Mouse (Mus musculus) cerebellum, adult 11-12 months (tissue): ENCODE measurements around the gene Rgr.
"Not testable (repeated sequence)": the region's sequence is repeated elsewhere in the genome, so short reads cannot be mapped to it uniquely, and the experiment has no call there.

Experiments
- DNase-seq: peaks from one replicate; pipeline ENCODE4 v3.0.0; 2022

The Rgr gene

DNA sequence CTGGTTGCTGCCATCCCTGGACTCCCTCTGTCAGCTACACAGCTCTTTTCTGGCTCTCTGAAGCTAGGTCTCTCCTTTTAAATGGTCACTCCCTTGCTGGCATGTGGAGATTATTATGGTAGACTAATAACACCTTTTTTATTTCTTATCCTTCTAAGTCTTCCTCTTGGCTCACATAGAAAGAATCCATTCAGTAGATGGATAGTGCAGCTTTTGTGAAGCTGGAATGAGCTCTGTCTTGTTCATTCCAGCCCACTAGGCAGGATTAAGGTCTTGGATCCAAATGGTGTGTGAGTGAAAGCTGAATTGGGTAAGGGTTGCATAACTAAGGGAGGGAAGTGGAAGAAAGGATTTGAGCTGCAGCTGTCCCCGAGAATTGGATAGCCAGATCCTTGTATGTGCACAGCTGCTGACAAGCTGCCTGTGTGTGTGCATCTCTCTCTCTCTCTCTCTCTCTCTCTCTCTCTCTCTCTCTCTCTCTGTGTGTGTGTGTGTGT lies at the start of gene Rgr:
Rgr (minus strand) TSS at position 51 of the 497 bp plus-strand sequence.
- DNase-seq: no peak

DNA sequence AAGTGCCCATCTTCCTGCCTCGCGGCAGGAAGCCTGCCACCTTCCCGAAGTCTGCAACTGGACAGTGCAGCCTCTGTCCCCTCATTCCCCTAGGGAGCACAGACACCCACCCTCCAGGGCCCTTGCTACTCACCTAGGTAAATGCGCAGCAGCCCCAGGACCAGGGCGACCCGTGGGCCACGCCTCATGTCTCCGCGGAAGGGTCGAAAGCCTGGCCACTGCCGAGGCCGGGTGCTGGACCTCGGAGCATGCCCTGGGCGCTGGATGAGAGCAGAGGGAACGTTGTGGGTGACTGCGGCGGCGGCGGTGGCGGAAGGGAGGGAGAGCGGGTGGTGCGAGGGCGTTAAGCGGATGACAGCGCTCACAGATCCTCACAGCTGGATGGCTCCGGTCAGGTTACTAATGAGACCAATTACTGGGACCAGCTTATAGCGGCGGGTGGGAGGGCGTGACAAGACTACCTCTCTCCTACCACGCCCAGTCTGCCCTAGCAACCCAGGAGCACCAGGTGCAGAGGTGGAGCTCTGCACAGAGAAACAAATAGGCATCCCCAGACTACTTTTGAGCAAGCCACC lies 49.3 kb upstream of the Rgr start, which contains the start of gene Cdhr1:
Cdhr1 (minus strand) TSS at position 392 of the 575 bp plus-strand sequence.
- DNase-seq: no peak

DNA sequence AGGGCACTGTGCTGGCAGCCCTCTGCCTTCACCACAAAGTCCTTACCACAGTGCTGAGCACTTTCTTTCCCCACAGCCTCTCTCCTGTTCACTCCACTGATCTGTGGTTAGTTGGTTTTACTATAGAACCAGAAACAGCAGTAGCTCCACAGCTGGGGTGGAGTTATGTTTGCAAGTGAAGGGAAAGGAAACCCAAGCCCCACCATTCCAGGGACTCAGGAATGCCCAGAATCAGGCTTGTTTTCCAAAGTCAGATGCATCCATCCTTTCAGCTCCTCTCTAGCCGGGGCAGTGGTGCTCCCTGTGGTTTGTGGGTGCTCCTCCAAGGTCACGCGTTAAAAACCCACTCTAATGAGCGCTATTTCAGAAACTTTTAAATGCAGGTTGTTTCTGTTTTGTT lies 46.8 kb upstream of the Rgr start:
- no peak for DNase-seq

DNA sequence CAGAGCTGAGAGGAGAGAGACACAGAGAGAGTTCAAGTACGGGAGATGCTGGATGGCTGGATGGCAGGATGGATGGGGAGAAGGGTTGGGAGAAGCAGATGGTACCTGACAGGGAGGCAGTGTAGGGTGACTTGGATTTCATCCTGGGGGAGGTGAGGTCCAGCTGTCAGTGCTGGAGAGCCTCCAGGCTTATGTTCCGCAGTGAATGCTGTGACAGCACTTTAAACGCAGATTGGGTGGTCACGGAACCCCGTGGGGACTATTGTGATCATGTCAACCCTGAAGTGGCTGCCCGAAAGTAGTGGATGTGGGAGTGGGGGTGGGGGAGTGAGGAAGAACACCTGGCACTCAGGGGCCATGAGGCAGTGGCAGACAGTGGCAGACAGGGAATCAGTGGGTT lies 45.7 kb upstream of the Rgr start:
- peak; percentile 11 for DNase-seq

DNA sequence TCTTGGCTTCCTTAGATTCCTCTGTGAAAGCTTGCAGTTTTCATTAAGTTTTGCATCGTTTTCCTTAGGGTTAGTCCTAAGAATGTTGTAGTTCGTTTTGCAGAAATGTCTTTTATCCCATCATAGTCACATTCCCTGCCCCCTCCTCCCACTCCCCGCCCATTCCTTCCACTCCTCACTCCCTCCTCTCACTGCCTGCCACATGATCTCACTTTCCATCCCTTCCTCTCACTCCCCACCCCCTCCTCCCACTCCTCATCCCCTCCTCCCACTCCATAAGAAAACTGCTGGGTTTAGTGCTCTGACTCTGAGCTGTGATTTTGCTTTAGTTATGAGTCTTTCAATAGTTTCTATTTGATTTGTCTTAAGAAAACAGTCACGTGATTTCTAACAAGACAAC lies 35.0 kb upstream of the Rgr start:
- DNase-seq: no peak

DNA sequence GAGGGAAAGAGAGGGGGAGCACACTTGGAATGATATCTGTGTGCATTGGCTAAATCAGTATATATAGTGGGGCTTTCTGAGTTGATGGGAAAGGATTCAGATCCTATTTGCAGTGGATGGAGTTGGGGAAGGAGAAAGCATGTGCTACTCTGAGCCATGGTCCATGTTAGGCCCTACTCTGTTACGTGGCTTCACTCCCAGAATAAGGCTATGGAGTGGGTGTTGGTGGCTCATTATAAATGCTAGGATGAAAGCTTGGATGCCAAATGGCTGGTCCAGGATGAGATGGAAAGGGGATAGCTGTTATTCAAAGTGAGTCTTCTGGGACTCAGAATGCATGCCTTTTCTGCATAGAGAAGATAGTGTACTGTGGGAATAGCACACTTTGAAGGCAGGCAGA lies 32.0 kb upstream of the Rgr start:
- DNase-seq: no peak

DNA sequence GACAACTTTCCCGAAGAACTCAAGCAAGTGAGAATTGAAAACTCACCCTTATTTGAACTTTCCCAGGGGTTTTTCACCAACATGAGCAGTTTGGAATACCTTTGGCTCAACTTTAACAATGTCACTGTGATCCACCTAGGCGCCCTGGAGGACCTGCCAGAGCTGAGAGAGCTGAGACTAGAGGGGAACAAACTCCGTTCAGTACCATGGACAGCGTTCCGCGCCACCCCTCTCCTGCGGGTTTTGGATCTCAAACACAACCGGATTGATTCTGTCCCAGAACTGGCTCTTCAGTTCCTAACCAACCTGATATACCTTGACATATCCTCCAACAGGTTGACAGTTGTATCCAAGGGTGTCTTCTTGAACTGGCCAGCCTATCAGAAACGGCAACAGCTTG lies 19.8 kb upstream of the Rgr start:
- no peak for DNase-seq

DNA sequence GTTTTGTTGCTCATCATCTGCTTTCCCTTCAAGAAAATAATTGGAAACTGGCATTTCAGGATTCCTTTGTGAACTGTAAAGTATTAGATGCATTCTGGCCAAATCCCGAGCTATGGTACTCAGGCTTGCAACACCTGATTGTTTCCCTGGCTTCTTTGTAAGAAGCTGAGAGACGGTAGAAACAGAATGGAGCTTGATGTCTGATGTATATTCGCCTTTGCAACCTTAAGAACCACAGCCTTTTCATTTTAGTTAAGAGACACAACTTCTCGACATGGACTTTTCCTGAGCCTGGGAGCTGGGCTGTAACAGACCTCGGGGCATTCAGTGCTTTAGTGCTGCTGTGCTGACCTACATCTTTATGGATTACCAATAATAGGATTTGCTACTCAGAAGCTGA lies 18.9 kb upstream of the Rgr start, which contains the start of gene Lrit2:
Lrit2 (plus strand) TSS at position 301 of the 400 bp plus-strand sequence.
- no peak for DNase-seq

DNA sequence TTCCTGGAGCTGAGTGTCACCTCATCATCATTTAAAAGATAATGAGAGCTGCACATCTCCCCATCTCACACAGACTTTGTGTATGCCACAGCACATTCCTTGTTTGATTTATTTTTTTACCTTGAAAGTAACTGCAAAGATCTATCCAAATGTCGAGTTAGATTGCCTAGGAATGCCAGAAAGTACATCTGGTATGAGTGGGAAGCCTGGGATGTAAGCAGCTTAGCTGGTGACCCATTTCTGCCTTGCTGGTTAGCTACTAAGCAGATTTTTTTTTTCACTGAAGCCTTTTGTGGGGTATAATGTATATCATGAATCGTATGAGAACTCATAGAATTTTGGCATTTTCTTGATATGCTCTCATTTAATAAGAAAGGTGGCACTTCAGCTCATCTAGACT lies 17.9 kb upstream of the Rgr start:
- no peak for DNase-seq

DNA sequence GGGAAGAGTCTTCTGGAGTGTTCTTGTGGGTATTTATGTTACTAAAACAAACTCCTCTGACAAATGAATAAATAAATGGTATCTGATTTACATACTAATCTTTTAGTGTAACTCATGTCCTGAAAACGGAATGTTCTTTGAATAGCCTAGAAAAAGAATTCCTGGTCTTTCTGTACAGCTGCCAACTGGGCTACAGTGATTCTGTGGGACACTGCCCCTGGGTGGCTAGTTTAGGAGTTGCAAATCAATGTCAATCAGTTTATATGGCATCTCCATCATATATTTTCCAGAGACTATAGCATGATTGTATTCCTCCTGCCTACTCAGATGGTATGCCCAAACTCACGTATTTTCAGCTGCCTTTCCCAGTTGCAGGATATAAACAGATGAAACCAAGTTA lies 16.1 kb upstream of the Rgr start:
- DNase-seq: no peak

DNA sequence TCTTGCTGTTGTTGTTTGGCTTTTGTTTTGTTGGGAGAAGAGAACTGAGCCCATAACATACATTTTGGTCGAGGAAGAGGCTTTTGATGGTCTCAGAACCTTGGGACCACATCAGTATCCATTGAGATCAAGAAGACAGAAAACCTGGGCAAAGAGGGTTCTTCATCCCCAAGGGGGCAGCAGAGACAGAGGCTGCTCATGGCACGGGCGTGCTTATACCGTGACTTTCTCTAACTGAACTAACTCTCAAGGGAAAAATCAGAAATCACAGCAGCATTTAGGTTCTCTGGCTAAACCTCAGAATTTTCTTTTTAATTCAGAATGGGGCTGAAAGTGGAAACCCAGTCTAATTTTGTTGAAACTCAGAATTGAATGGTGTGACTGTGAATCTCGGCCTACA lies 14.3 kb downstream of the Rgr start:
- no peak for DNase-seq

DNA sequence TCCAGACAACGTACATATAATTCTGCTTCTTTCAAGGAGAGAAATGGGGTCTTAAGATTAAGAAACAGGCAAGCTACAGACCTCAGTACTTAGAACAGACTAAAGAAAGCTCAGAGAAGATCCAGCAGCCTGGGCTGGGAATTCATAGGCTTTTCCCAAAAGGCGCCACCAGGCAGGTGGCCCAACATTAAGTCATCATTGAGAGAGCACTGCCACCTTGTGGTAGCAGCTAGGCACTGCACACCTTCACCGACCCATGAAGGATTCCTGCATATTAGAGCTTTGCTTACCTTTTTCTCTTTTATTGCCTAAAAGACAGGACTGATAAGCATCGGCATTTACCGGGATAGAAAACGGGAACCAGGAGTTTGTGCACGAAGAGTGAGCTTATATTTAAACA lies 15.5 kb downstream of the Rgr start:
- peak; percentile 49 for DNase-seq

DNA sequence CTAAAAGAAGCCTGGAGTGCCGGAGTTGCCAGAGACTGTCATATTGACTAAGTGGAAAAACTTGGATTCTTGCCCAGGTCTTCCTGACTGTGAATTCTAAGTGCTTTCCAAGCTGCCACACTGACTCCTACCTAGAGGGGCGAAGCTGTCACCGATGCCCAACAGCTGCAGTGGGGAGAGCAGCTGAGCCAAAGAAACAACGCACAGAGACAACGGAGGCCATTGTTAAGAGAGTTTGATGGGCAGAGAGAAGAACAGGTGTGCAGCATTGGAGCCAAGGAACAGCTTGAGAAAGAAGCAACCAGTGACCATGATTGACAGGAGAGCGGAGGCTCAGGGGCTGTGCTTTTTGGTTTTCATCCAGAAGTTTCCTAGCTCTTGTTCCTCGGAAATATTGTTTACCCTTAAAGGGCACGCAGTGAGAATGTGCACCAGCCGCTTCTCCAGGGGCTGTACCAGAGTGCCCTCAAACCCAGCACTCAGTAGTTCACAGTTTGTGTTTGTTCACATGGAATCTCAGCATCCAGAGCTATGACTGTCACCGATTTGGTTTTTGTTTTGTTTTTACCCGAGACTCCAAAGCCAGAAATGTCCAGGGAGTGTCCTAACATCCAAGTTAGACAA lies 16.2 kb downstream of the Rgr start:
- DNase-seq: no peak

DNA sequence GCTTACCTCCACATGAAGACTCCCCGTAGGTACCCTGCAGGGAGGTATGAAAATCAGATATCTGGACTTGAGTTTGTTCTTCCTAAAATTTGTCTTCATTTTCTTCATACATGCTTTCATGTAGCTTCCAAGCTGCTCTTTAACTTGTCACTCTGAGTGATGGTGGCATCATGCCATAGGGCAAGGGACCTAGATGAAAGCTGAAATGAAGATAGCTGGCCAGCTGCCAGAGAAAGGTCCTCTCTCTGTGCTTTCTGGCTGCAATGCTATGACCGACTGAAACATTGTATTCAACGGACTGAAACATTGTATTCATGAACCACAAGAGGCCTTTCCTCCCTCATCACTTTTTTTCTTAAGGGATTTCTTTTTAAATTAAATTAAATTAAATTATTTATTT lies 20.2 kb downstream of the Rgr start:
- no peak for DNase-seq

DNA sequence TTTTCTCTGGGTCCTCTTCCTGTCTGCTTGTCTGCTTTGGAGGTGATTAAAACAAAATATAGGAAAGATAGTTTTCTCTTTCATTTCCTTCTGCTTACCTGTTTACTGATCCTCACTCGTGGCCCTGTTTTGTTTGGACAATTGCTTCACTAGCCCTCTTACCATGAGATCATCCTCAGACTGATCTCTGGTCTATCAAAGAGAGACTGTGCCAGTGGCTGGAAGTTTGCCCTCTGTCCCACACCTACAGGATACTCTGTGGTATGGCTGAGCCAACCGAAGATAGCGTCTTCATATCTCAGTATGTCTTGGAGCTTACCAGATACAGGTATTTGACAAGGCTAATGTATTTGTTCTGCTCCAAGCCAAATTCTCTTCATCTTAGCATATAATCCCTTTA lies 20.8 kb downstream of the Rgr start:
- no peak for DNase-seq

DNA sequence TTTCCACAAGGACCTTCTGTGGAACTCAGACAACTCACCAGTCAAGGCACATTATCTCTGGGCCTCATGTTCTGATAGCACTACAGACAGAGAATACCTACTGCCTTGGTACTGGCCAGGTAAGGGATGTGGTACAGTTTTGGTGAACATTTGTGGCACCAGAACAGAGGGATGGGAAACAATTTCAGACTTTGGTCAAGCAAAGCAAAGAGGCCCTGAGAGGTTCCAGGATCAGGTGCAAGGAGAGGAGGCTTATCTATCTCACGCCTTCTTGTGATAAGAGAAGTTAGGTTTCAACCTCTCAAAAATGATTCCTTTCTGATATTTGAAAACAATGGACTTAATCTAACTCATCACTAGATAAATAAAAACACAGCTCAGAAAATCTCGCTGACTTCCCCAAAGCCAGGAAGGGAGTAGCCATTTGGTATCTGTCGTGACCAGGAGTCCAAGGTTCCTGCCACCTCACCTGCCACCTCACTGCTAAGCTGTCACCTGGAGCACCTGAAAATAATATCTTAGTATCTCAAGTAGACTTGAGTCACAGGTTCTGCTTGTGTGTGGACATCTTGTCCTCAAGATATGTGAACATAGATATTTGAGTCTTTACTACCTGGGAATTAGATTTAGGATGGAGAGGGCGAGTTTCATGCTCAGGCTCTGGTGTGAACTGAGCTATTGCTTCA lies 21.4 kb downstream of the Rgr start:
- no peak for DNase-seq

DNA sequence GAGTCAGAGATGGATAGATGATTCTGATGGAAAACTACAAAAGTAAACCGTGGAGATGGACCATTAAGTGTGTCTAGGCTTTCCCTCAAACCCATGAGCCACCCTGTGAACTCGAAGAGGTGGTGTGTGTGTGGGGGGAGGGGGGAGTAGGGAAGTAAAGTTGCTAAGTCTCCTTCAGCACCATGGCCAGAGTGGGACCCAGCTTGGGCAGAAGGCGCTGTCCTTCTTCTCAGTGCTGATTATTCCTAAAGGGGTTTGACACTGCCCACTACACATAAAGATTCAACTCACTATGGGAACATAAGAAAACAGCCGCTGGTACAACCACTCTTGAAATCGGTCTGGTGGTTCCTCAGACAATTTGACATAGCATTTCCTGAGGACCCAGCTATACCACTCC lies 32.9 kb downstream of the Rgr start:
- no peak for DNase-seq

DNA sequence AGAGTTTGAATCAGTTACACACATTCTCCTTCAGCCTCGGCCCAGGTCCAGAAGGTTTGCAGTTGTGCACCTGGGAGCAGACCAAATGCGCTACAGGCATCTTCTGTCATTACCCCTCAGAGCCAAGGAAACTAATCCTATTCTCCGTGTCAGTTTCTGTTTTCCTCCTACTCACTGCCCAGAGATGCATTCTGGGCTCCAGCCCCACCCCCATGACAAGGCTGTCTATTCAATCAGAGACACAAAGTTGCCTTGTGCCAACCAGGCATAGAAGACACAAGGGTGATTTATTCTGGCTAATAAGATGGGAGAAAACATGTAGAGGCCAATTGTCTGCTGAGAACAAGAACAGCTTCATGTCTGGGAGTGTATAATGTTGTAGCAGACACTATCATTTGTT lies 35.1 kb downstream of the Rgr start:
- no peak for DNase-seq

DNA sequence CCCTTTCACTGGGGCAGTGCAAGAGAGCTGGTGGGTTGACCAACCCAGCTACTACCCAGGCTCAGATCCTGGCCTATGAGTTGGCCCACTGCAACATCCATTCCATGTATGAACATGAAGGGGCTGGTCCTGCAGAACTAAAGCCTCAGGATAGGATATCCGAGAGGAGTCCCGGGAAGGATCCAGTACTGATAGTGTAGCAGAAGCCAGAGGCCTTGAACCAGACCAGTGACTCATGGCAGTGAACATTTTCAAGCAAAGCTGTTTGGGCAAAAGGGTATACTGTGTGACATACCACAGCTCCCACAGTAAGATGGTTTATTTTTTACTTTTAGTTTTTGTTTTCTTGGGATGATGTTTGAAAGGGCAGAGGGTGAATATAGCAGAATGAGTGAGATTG lies 39.1 kb downstream of the Rgr start:
- no peak for DNase-seq

DNA sequence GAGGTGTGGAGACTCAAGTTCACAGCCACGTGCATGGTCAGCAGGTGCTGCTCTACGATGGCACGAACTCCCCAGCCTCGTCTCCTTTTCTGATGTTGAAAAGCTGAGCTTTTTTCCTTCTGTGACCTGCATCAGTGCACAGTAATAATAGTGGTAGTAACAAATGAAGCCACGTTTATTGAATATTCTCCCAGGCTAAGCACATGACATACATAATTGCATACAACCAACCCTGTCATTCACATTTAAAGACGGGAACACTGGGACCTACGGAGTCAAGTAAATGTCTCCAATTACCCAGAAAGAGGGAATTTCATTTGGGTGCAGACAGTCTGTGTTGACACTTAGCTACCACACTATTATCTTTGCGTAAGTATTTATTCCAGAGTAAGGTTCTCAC lies 42.3 kb downstream of the Rgr start:
- no peak for DNase-seq

DNA sequence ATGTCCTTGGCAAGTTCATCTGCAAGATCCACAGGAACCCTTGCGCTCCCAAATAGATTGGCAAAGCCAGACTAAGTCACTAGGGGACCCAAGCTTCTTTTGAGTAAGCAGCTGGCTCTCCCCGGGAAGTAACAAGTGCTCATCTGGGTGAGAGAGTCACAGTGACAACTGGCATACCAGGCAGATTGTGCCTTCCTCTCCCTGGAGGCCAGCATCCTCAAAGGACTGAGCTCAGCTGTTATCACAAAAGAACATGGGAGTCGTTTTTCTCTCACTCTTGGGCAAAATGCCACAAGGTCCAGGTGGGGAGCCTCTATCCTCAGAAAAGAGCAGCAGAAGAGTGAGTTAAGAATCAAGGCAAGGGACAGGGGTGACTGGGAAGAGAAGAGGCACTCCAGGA lies 42.9 kb downstream of the Rgr start:
- no peak for DNase-seq

DNA sequence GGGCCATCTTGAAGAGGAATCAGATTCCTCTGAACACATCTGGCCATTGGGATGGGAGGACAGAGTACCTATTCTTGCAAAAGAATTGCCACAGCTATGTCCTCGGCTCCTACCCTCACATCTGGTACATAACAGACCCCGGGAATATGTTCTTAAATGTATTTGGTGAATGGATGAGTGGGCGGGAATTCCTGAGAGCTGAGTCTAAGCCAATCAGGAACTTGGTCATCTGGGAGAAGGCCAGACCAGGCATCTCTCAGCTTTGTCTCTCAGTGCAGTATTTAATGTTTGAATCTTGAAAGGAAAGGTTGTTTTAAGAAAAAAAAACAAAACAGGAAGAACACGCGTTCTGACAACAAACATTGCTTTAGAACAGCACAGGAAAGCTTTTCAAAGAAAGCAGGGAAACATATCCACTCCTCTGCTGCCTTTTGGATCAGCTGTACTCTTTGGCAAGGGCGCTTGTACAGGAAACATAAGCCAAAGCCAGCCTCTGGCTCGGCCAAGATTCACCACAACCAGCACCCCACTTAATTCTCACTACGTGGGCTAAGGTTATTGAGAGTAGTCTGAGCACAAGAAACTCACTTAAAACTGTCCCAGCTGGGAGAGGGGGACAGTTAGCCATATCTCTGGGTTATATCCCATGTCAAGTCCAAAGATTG lies 45.2 kb downstream of the Rgr start:
- no peak for DNase-seq

DNA sequence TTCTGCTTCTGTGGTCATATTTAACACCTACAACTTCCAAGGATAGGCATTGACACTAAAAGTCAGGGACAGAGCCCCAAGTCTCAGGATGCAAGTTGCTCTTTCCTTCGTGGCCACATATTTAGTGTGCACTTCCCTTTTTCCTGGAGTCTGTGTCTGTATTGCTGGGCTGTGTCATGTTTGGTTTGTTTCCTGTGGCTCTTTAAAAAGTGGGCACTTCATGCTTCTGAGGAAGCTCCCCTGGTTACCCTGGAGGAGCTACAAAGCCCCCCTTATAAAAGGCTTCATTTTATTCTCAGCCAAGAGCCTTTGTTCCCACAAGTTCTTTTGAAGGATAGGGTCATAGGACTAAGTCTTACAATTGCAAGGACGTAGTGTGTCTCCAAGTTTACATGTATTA lies 45.9 kb downstream of the Rgr start:
- no peak for DNase-seq

DNA sequence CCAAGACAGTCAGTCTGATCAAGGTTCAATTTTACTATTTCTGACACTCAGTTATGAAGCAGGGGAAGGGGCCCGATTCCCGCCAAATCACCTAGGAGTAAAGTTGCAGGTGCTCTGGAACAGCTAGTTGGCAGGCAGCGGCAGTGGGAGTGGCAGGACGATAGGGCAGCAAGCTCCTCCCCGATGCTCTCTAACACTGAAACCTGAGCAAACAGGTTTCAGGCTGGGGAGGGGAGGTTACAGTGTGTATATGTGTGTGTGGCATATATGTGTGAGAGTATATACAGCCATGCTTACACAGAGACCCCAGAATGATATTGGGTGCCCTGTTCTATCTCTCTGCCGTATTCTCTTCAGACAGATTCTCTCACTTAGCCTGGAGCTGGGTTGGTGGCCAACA lies 48.0 kb downstream of the Rgr start:
- not testable (repeated sequence) for DNase-seq
